Mouse (Mus musculus) layer of hippocampus, adult 6 months (tissue): ENCODE data around the gene Cryge. TPM values are rescaled to one million over a fixed set of nuclear protein-coding genes. Genes with fewer than 3 reads are reported as not detected.

Experiments used
- long read RNA-seq, 2 experiments: library from polyadenylated mRNA; unstranded; transcript quantifications; one replicate each; pipeline ENCODE4 v2.0.0; 2019 to 2020
- polyA plus RNA-seq: library from polyadenylated mRNA; unstranded; fragments of <200 nt; fragmentation: Nextera tagmentation; gene quantifications from 2 replicates; pipeline ENCODE4 v1.2.3, GENCODE M21; 2021

Gene Cryge
- polyA plus RNA-seq = not detected in 2 replicates
- long read RNA-seq, experiment 1 = 0 reads
- long read RNA-seq, experiment 2 = 0 reads

GRCm38 (mm10) chr1:65050952-65051351 lies at the start of gene Cryge:
TSS of gene Cryge (minus strand) at chr1:65051149.

GRCm38 (mm10) chr1:65082188-65082587 lies 31.2 kb upstream of the Cryge start, which contains the start of gene Crygb:
TSS of gene Crygb (minus strand) at chr1:65082288.

GRCm38 (mm10) chr1:65073589-65073988 lies 22.6 kb upstream of the Cryge start, which contains the start of gene Crygc:
TSS of gene Crygc (minus strand) at chr1:65073689.

DNA sequence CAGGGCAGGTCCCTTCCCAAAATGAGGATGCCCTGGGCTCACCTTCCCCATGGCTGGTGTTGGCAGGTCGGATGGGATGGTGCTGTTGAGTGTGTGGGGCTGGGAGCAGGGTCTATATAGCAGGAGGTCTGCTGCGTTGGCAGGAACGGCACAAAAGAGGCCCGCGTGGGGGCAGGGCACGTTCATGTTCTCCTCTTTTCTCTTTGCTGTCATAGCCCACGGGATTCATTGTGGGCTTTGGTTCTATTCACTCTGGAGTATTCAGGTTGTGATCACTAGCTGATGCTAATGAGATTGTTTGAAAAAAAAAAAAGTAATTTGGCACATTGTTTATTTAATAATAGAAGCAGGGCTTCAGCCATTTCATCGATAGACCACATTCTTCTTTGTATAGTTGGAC lies 12.4 kb upstream of the Cryge start, which contains the start of gene Crygd:
Gene Crygd (minus strand): TSS at position 101 of the 400 bp plus-strand sequence.

GRCm38 (mm10) chr1:65032641-65033040 lies 18.3 kb downstream of the Cryge start, which contains the start of gene Akr1cl:
TSS of gene Akr1cl (minus strand) at chr1:65032759.

Other genes with a start within 250 kb of the Cryge start
- 9.4 and 10.4 TPM in 2 replicates for gene Plekhm3, start 94.3 kb downstream of the Cryge start, polyA plus RNA-seq
- gene Akr1cl, start 18.4 kb downstream of the Cryge start, polyA plus RNA-seq = not detected in 2 replicates
- not detected in 2 replicates for gene Crygd, start 12.3 kb upstream of the Cryge start, polyA plus RNA-seq
- not detected in 2 replicates for gene Crygc, start 22.5 kb upstream of the Cryge start, polyA plus RNA-seq
- not detected in 2 replicates for gene Crygb, start 31.1 kb upstream of the Cryge start, polyA plus RNA-seq
- 2.0 and 2.2 TPM in 2 replicates for gene Cryga, start 52.2 kb upstream of the Cryge start, polyA plus RNA-seq
- 0.55 and 1.4 TPM in 2 replicates for gene Gm28845, start 68.4 kb upstream of the Cryge start, polyA plus RNA-seq
- 14.6 and 18.2 TPM in 2 replicates for gene D630023F18Rik, start 72.1 kb upstream of the Cryge start, polyA plus RNA-seq
- gene Idh1, start 135.4 kb upstream of the Cryge start, polyA plus RNA-seq = 42.1 and 44.6 TPM in 2 replicates
- 3.7 and 4.0 TPM in 2 replicates for gene Pikfyve, start 135.5 kb upstream of the Cryge start, polyA plus RNA-seq
- gene Pth2r, start 230.9 kb upstream of the Cryge start, polyA plus RNA-seq = 0.36 and 0.44 TPM in 2 replicates